Mouse (Mus musculus) telencephalon, adult 2 months (tissue): ENCODE results near the gene Cacnb3.

Source experiments
- DNase-seq: peaks from one replicate; pipeline ENCODE4 v3.0.0-alpha.2; 2011; ENCODE audit warnings: low read depth, low spot score

Cacnb3 gene

GRCm38 (mm10) chr15:98609331-98610130 lies 21.1 kb upstream of the Cacnb3 start, which contains the start of gene Adcy6:
TSS of gene Adcy6 (minus strand) at chr15:98610076.
- DNase-seq = no peak

GRCm38 (mm10) chr15:98610131-98610633 lies 20.5 kb upstream of the Cacnb3 start:
- no peak for DNase-seq

- no peak for DNase-seq
Measured at GRCm38 (mm10) chr15:98612229-98612628, 18.4 kb upstream of the Cacnb3 start.

GRCm38 (mm10) chr15:98614551-98614950 lies 16.1 kb upstream of the Cacnb3 start:
- DNase-seq = no peak

- no peak for DNase-seq
Measured at GRCm38 (mm10) chr15:98614971-98615370, 15.7 kb upstream of the Cacnb3 start.

- DNase-seq = no peak
Measured at GRCm38 (mm10) chr15:98615751-98616150, 14.9 kb upstream of the Cacnb3 start.

- DNase-seq = no peak
Measured at GRCm38 (mm10) chr15:98616362-98617175, 14.1 kb upstream of the Cacnb3 start.

GRCm38 (mm10) chr15:98617176-98617537 lies 13.5 kb upstream of the Cacnb3 start:
- DNase-seq = no peak

GRCm38 (mm10) chr15:98622199-98622598 lies 8.4 kb upstream of the Cacnb3 start:
- DNase-seq = no peak

GRCm38 (mm10) chr15:98622721-98623120 lies 7.9 kb upstream of the Cacnb3 start:
- no peak for DNase-seq

GRCm38 (mm10) chr15:98623361-98623821 lies 7.2 kb upstream of the Cacnb3 start:
- DNase-seq = no peak

- no peak for DNase-seq
Measured at GRCm38 (mm10) chr15:98626078-98626477, 4.6 kb upstream of the Cacnb3 start.

- no peak for DNase-seq
Measured at GRCm38 (mm10) chr15:98626487-98627212, 4.0 kb upstream of the Cacnb3 start.

GRCm38 (mm10) chr15:98628589-98629254 lies 1.9 kb upstream of the Cacnb3 start:
- no peak for DNase-seq

- no peak for DNase-seq
Measured at GRCm38 (mm10) chr15:98629464-98629863, 1.2 kb upstream of the Cacnb3 start.

- no peak for DNase-seq
Measured at GRCm38 (mm10) chr15:98631493-98631892, 853 bp downstream of the Cacnb3 start.

- peak; percentile 65 for DNase-seq
Measured at GRCm38 (mm10) chr15:98632107-98632744, 1.6 kb downstream of the Cacnb3 start.

- no peak for DNase-seq
Measured at GRCm38 (mm10) chr15:98632921-98633320, 2.3 kb downstream of the Cacnb3 start.

GRCm38 (mm10) chr15:98633822-98634470 lies 3.3 kb downstream of the Cacnb3 start:
- DNase-seq = no peak

- no peak for DNase-seq
Measured at GRCm38 (mm10) chr15:98634541-98635081, 4.0 kb downstream of the Cacnb3 start.
